Mouse (Mus musculus): ENCODE measurements around the gene Vegfa.

Gene Vegfa

GRCm38 (mm10) chr17:46052146-46052545 lies 20.0 kb upstream of the Vegfa start:
- in situ Hi-C loops (cut with MboI; ENCODE audit: low sequenced_read_pairs): no loop called here

GRCm38 (mm10) chr17:46051356-46051755 lies 19.2 kb upstream of the Vegfa start:
- in situ Hi-C loops (cut with MboI; ENCODE audit: low sequenced_read_pairs): no loop called here

DNA sequence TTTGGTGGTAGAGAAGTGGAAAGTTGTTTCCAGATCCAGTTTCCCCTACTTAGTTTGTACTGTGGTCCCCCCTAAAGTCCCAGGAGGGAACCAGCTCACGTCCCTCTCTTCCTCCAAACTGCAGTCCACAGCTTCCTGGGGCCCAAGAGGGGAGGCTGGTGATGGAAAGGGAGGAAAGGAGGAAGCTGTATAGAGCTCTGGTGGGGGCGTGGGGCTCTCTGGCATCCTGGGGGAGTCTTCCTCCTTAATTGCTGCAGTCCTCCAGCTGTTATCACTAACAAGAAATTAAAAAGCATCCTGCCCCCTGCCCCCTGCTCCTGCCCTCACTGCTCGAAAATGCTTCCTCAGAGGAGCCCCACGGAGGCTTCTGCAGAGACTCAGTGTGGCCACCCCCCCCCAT lies 17.4 kb upstream of the Vegfa start:
- in situ Hi-C loops (cut with MboI; ENCODE audit: low sequenced_read_pairs): no loop called here

DNA sequence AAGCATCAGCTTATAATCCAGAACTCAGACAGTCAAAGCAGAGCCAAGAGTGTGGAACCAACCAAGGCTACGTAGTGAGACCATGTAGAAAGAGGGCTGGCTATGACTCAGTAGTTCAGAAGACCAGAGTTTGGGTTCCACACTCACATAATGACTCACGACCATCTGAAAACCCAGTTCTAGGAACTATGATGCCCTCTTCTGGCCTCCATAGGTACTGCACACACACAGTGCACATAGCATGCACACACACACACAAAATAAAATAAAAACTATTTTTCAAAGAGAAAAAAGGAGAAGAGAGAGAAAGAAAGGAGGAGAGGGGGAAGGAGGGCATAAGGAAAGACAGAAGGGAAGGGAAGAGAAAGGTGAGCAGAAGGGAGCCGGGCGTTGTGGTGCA lies 16.0 kb upstream of the Vegfa start:
- in situ Hi-C loops (cut with MboI; ENCODE audit: low sequenced_read_pairs): no loop called here

- in situ Hi-C loops (cut with MboI; ENCODE audit: low sequenced_read_pairs): no loop called here
Measured at GRCm38 (mm10) chr17:46045742-46046141, 13.6 kb upstream of the Vegfa start.

DNA sequence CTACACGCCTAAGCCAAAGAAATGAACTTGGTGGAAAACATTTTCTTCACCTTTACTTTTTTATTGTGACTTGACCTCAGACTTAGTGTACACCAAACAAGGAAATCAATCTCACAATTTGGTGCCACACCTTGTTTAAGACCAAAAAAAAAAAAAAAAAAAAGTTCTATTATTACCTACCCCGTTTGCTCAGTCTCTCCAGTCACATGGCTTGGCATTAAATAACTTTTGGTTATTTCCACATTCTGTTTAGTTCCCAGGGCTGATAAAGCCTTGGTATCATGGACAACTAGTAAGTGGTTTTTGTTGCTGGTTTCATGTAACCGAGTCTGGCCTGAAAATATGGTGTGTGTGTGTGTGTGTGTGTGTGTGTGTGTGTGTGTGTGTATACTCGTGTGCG lies 12.8 kb upstream of the Vegfa start:
- in situ Hi-C loops (cut with MboI; ENCODE audit: low sequenced_read_pairs): no loop called here

GRCm38 (mm10) chr17:46042158-46042557 lies 10.0 kb upstream of the Vegfa start:
- in situ Hi-C loops (cut with MboI; ENCODE audit: low sequenced_read_pairs): no loop called here

DNA sequence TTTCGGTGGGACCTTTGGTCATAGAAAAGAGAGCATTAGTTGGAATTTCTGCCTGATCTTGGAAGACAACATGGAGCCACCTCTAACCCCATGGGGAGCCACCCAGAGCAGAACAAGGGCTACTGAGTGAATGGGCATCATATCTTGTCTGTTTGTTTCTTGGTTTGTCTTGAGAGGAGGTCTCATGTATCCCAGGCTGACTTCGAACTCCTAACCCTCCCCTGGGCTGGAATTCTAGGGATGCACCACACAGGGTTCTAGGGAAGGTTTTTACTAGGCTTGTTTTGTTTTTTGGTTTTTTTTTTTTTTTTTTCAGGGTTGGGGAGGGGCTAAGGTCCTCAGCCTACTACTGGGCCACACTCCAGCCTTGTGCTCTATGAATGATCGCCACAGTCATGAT lies 9.5 kb upstream of the Vegfa start:
- in situ Hi-C loops (cut with MboI; ENCODE audit: low sequenced_read_pairs): no loop called here

DNA sequence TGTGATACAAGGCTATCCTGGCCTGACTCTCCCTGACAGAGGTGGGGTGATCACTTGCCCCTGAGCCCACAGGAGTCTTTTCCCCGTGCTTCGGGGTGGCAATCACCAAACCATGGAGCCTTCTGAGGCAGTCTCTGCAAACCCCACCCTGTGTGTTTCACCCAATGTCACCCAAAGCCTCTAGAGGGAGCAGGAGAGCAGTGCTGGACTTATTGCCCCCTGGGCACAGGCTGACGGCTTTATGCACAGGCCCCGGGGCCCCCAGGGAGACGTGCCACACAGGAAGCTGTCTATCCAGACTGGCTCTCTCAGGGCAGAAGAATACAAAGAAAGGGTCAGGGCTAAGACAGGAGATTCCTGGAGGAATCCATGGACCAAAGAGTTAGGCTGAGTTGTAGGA lies 9.1 kb upstream of the Vegfa start:
- in situ Hi-C loops (cut with MboI; ENCODE audit: low sequenced_read_pairs): no loop called here

GRCm38 (mm10) chr17:46040561-46040960 lies 8.4 kb upstream of the Vegfa start:
- in situ Hi-C loops (cut with MboI; ENCODE audit: low sequenced_read_pairs): no loop called here

DNA sequence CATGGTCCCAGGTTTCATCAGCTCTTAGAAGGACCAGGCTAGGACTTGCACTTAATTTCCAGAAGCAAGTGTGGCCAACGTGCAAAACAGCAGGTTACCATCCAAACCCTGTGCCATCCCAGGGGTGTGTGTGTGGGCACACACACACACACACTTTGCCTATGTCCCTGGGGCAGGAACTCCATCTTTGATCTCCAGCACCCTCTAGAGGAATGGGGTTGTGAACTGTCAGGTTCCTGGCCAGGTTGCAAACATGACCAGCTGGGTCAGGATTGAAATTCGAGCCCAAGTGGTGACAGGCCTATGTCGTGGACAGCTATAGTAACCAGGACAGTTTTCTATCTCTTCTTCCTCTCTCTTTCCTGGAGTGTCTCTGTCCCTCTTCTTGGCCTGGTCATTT lies 6.7 kb upstream of the Vegfa start:
- in situ Hi-C loops (cut with MboI; ENCODE audit: low sequenced_read_pairs): no loop called here

GRCm38 (mm10) chr17:46036400-46036799 lies 4.2 kb upstream of the Vegfa start:
- in situ Hi-C loops (cut with MboI; ENCODE audit: low sequenced_read_pairs): no loop called here

DNA sequence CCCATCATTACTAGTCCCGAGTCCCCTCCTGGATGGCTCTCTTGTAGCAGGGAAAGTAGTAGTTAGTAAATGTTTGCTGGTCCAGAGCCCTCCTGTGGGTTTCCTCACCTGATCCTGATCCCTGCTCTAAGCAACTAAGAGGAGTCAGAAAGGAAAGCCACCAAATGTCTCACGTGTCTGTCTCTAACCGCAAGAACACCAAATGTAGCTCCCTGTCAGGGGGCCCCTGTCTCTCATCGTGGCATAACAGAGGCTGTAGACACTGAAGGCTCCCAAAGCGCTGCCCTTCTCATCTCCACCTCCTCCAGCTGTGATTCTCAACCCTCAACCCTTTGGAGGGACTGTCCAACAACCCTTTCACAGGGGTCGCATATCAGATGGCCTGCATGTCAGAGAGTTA lies 1.9 kb upstream of the Vegfa start:
- in situ Hi-C loops (cut with MboI; ENCODE audit: low sequenced_read_pairs): loop anchor here (5.0 kb wide), 1 partner anchor 302 kb away; the partner anchor contains the start of gene 1600014C23Rik

GRCm38 (mm10) chr17:46033607-46034006 lies 1.4 kb upstream of the Vegfa start:
- in situ Hi-C loops (cut with MboI; ENCODE audit: low sequenced_read_pairs): loop anchor here (5.0 kb wide), 1 partner anchor 301 kb away; the partner anchor contains the start of gene 1600014C23Rik

- in situ Hi-C loops (cut with MboI; ENCODE audit: low sequenced_read_pairs): loop anchor here (5.0 kb wide), 1 partner anchor 301 kb away; the partner anchor contains the start of gene 1600014C23Rik
Measured at GRCm38 (mm10) chr17:46033122-46033521, 953 bp upstream of the Vegfa start.

DNA sequence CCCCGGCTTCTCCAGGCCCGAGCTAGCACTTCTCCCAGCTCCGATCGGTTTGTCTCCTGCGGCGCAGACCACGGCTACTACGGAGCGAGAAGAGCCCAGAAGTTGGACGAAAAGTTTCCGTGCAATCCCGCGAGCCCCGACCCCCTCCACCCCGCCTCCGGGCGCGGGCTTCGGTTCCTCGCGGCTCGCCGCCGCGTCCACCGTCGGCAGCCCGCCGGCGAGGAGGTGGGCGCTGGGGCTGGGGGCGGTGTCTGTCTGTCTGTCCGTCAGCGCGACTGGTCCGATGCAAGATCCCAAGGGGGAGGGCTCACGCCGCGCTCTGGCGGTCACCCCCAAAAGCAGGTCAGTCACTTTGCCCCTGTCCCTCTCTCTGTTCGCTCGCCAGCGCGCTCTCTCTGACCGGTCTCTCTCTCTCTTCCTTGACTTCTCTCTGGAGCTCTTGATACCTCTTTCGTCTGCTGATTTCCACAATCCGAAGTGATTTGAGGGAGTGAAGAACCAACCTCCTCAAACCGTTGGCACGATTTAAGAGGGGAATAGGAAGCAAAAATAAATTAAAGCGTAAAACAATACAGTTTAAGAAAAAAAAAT lies 453 bp downstream of the Vegfa start:
- in situ Hi-C loops (cut with MboI; ENCODE audit: low sequenced_read_pairs): loop anchor here (5.0 kb wide), 1 partner anchor 299 kb away; the partner anchor contains the start of gene 1600014C23Rik

DNA sequence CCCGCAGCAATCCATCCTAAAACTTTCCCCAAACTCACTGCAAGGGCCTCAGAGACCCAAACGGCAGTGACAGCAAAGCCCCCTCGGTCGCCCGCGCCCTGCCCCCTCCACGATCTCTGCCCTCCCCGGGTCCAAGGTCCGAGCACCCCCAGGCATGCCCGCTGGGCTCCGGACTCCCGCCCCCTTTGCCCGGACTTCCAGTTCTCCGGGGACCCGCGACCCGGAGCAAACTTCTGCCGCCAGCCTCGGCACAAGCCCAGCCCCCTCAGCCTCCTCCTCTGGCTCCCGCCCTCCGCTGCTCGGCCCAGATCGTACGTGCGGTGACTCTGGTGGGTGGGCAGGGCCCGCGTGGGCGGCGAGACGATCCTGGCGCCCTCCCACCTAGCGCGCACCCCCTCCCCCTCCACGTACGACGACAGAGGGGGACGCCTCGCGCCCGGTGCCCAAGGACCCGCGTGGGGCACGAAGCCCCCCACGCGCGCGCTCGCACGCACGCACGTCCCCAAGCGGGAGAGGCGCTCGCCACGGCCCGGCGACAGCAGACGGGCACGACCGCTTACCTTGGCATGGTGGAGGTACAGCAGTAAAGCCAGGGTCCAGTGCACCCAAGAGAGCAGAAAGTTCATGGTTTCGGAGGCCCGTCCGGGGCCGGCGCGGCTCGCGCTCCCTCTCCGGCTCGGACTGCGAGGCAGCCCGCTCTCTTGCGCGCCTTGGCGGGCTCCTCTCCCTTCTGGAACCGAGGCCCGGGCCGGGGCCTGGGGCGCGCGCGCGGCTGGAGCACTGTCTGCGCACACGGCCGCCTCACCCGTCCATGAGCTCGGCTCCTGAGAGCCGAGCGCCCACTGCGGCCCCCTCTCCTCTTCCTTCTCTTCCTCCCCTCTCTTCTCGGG lies 1.2 kb downstream of the Vegfa start:
- in situ Hi-C loops (cut with MboI; ENCODE audit: low sequenced_read_pairs): loop anchor here (5.0 kb wide), 1 partner anchor 299 kb away; the partner anchor contains the start of gene 1600014C23Rik

GRCm38 (mm10) chr17:46030323-46030730 lies 1.8 kb downstream of the Vegfa start:
- in situ Hi-C loops (cut with MboI; ENCODE audit: low sequenced_read_pairs): loop anchor here (5.0 kb wide), 1 partner anchor 298 kb away; the partner anchor contains the start of gene 1600014C23Rik

- in situ Hi-C loops (cut with MboI; ENCODE audit: low sequenced_read_pairs): loop anchor here (5.0 kb wide), 1 partner anchor 297 kb away; the partner anchor contains the start of gene 1600014C23Rik
Measured at GRCm38 (mm10) chr17:46029554-46030207, 2.5 kb downstream of the Vegfa start.

- in situ Hi-C loops (cut with MboI; ENCODE audit: low sequenced_read_pairs): no loop called here
Measured at GRCm38 (mm10) chr17:46029052-46029553, 3.1 kb downstream of the Vegfa start.
